Mouse (Mus musculus) cortical plate, adult 2 months (tissue): ENCODE measurements around the gene Ccdc186.

ENCODE experiments used
- CTCF ChIP-seq: fragments of 200-500 bp; IDR thresholded peaks from 2 replicates; pipeline ENCODE4 v1.5.1; 2011; ENCODE audit warnings: mild to moderate bottlenecking, control low read depth, low read length; ENCODE audit not compliant: insufficient read depth; ENCODE audit errors: extremely low read depth
- POLR2A ChIP-seq: fragments of 200-500 bp; IDR thresholded peaks from 2 replicates; pipeline ENCODE4 v1.6.1; 2011; ENCODE audit warnings: mild to moderate bottlenecking, low read length, control low read depth; ENCODE audit not compliant: insufficient read depth; ENCODE audit errors: extremely low read depth

DNA sequence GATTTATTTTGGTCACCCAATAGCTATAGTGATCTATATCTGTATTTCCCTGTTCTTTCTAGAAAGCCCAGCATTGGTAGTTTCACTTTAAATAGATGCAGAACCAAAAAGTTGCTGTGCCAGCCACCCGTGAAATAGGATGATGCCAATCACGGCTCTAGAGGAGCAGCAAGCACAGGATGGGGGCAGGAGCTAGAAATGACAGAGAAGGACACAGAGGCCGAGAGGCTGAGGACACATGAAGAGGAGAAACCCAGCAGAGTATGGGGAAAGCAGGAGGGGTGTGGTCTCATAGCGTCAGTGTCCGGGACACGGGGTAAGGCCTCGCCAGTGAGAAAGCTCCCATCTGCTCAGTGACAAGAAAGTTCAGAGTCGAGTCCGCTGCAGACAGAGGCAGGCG lies 74.1 kb downstream of the Ccdc186 start:
- TF ChIP-seq POLR2A (no peak), CTCF (no peak)
